Mouse (Mus musculus): Measurements from ENCODE around the gene Vmn2r85. TPM values are rescaled to one million over a fixed set of nuclear protein-coding genes. Genes with fewer than 3 reads are reported as not detected.
"Not testable (repeated sequence)": the region's sequence is repeated elsewhere in the genome, so short reads cannot be mapped to it uniquely, and the experiment has no call there.

Gene Vmn2r85
- not detected in 2 replicates for polyA plus RNA-seq (2015; fragmentation: Nextera tagmentation; extraction: Ambion mirVana)

- H3K9me3 ChIP-seq (replicated peaks; ENCODE audit: control insufficient read depth, low read length); H3K36me3 ChIP-seq (ENCODE audit: control insufficient read depth, insufficient read depth); H3K4me3 ChIP-seq (ENCODE audit: low read length); H3K27me3 ChIP-seq (ENCODE audit: control insufficient read depth, insufficient read depth, low read length); H3K4me1 ChIP-seq (ENCODE audit: control insufficient read depth, insufficient read depth, low read length); H3K27ac ChIP-seq (ENCODE audit: low read length); H3K9ac ChIP-seq (ENCODE audit: low read length); ATAC-seq (replicated peaks; ENCODE audit: extremely low read depth, insufficient read depth, low FRiP score); H3K4me2 ChIP-seq (ENCODE audit: low read depth, low read length): not testable (repeated sequence)
These were observed at the start of gene Vmn2r85 for GRCm38 (mm10) chr10:130429603-130430002. TSS of gene Vmn2r85 (minus strand) at chr10:130429703.

GRCm38 (mm10) chr10:130470311-130470760, 40.8 kb upstream of the Vmn2r85 start:
- 0 out of 2 replicates have a peak, but pooled peaks cover 3% of the 10 kb centered on the region for H3K27me3 ChIP-seq (ENCODE audit: control insufficient read depth, insufficient read depth, low read length)
- no peak overlapping the region for H3K27ac ChIP-seq (ENCODE audit: low read length)
- H3K9me3 ChIP-seq (replicated peaks; ENCODE audit: control insufficient read depth, low read length), result no peaks in the 10 kb centered on the region
- ATAC-seq (replicated peaks; ENCODE audit: extremely low read depth, insufficient read depth, low FRiP score), result peak; percentile 79
- H3K36me3 ChIP-seq (ENCODE audit: control insufficient read depth, insufficient read depth), result no peaks in the 10 kb centered on the region
- WGBS, result 1% methylated on average over 36 of the region's 36 CpGs
- H3K4me1 ChIP-seq (ENCODE audit: control insufficient read depth, insufficient read depth, low read length), result no peaks in the 10 kb centered on the region
- H3K4me2 ChIP-seq (ENCODE audit: low read depth, low read length), result peak overlapping the region; percentile 88
- H3K9ac ChIP-seq (ENCODE audit: low read length), result peak overlapping the region; percentile 69
- H3K4me3 ChIP-seq (ENCODE audit: low read length), result peak overlapping the region; percentile 57

GRCm38 (mm10) chr10:130455950-130456349, 26.4 kb upstream of the Vmn2r85 start, which contains the start of gene Vmn2r86:
TSS of gene Vmn2r86 (minus strand) at chr10:130456050.
- H3K4me1 ChIP-seq (ENCODE audit: control insufficient read depth, insufficient read depth, low read length); ATAC-seq (replicated peaks; ENCODE audit: extremely low read depth, insufficient read depth, low FRiP score); H3K9ac ChIP-seq (ENCODE audit: low read length); H3K27ac ChIP-seq (ENCODE audit: low read length); H3K27me3 ChIP-seq (ENCODE audit: control insufficient read depth, insufficient read depth, low read length); H3K4me2 ChIP-seq (ENCODE audit: low read depth, low read length); H3K4me3 ChIP-seq (ENCODE audit: low read length); H3K9me3 ChIP-seq (replicated peaks; ENCODE audit: control insufficient read depth, low read length); H3K36me3 ChIP-seq (ENCODE audit: control insufficient read depth, insufficient read depth): not testable (repeated sequence)
- WGBS, result 89% methylated on average over 1 of the region's 1 CpGs

- 80% methylated on average over 21 of the region's 21 CpGs for WGBS
- H3K27me3 ChIP-seq (ENCODE audit: control insufficient read depth, insufficient read depth, low read length), result no peaks in the 10 kb centered on the region
- no peak overlapping the region for H3K4me3 ChIP-seq (ENCODE audit: low read length)
- no peak overlapping the region for H3K9ac ChIP-seq (ENCODE audit: low read length)
- H3K4me2 ChIP-seq (ENCODE audit: low read depth, low read length), result no peak overlapping the region
- no peaks in the 10 kb centered on the region for H3K4me1 ChIP-seq (ENCODE audit: control insufficient read depth, insufficient read depth, low read length)
- no peaks in the 10 kb centered on the region for H3K36me3 ChIP-seq (ENCODE audit: control insufficient read depth, insufficient read depth)
- no peak overlapping the region for H3K27ac ChIP-seq (ENCODE audit: low read length)
- ATAC-seq (replicated peaks; ENCODE audit: extremely low read depth, insufficient read depth, low FRiP score), result no peak; the same call in 1 of the 2 replicates
- H3K9me3 ChIP-seq (replicated peaks; ENCODE audit: control insufficient read depth, low read length), result no peaks in the 10 kb centered on the region
These were observed 15.3 kb upstream of the Vmn2r85 start for GRCm38 (mm10) chr10:130444776-130445175.

DNA sequence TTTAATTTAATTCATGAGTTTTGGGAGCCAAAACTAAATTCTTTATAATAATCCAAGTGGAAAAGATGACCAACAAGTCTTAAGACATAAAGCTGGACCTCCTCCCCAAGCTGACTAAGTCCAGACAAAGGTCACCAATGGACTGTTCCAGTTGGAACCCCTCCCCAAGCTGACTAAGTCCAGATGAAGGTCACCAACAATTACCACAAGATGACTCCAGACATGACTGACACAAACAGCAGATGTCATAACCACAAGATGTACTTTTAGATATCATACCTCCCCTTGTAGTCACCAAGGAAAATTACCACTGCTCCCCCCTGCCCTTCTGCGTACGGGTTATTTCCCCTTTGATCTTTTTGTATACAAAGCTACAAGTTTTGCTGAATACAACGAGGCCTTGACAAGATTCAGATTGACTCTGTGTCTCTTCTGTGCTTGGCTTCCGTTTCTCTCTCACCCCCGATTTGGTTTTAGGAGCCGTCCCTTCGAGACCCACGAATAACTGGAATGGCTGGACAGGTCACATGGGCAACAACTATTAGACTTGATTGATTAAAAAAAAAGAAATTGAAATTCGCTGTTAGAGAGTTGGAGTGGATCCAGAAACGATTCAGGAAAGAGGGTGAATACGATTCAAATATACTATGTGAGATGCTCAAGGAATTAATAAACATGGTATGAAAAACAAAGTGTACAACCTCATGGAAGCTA, 4.8 kb upstream of the Vmn2r85 start:
- not testable (repeated sequence) for H3K9me3 ChIP-seq (replicated peaks; ENCODE audit: control insufficient read depth, low read length); H3K4me3 ChIP-seq (ENCODE audit: low read length); H3K4me2 ChIP-seq (ENCODE audit: low read depth, low read length); H3K36me3 ChIP-seq (ENCODE audit: control insufficient read depth, insufficient read depth); ATAC-seq (replicated peaks; ENCODE audit: extremely low read depth, insufficient read depth, low FRiP score); H3K27ac ChIP-seq (ENCODE audit: low read length); H3K27me3 ChIP-seq (ENCODE audit: control insufficient read depth, insufficient read depth, low read length); H3K4me1 ChIP-seq (ENCODE audit: control insufficient read depth, insufficient read depth, low read length); H3K9ac ChIP-seq (ENCODE audit: low read length)
- WGBS, result 72% methylated on average over 11 of the region's 11 CpGs

GRCm38 (mm10) chr10:130422368-130422767, 7.1 kb downstream of the Vmn2r85 start:
- not testable (repeated sequence) for H3K4me3 ChIP-seq (ENCODE audit: low read length); H3K27ac ChIP-seq (ENCODE audit: low read length); H3K9me3 ChIP-seq (replicated peaks; ENCODE audit: control insufficient read depth, low read length); H3K27me3 ChIP-seq (ENCODE audit: control insufficient read depth, insufficient read depth, low read length); ATAC-seq (replicated peaks; ENCODE audit: extremely low read depth, insufficient read depth, low FRiP score); H3K4me2 ChIP-seq (ENCODE audit: low read depth, low read length); H3K36me3 ChIP-seq (ENCODE audit: control insufficient read depth, insufficient read depth); H3K4me1 ChIP-seq (ENCODE audit: control insufficient read depth, insufficient read depth, low read length); H3K9ac ChIP-seq (ENCODE audit: low read length)
- 62% methylated on average over 2 of the region's 2 CpGs for WGBS

DNA sequence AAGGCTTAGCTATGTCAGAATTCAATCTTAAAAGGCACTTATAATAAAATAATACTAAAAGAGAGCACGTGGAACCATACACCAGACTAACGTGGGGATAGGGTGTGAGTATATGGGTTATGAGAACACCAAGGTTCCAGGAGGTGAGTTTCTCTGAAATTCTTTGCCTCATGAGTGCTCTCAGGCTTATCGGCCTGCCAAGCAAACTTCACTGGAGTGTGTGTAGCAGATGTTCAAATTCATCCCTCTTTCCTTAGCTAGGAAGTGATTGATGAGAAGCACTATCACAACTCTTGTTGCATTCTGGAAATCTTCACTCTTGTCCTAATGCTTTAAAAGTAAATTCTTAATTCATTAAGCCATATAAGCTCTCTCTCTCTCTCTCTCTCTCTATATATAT, 9.1 kb downstream of the Vmn2r85 start:
- Histone ChIP-seq H3K9ac (ENCODE audit: low read length) (no peak overlapping the region), H3K36me3 (ENCODE audit: control insufficient read depth, insufficient read depth) (no peaks in the 10 kb centered on the region), H3K9me3 (replicated peaks; ENCODE audit: control insufficient read depth, low read length) (no peaks in the 10 kb centered on the region), H3K4me2 (ENCODE audit: low read depth, low read length) (no peak overlapping the region), H3K27ac (ENCODE audit: low read length) (no peak overlapping the region), H3K4me3 (ENCODE audit: low read length) (no peak overlapping the region), H3K27me3 (ENCODE audit: control insufficient read depth, insufficient read depth, low read length) (no peaks in the 10 kb centered on the region), H3K4me1 (ENCODE audit: control insufficient read depth, insufficient read depth, low read length) (no peaks in the 10 kb centered on the region)
- 78% methylated on average over 3 of the region's 3 CpGs for WGBS
- no peak for ATAC-seq (replicated peaks; ENCODE audit: extremely low read depth, insufficient read depth, low FRiP score)

GRCm38 (mm10) chr10:130419954-130420353, 9.5 kb downstream of the Vmn2r85 start:
- not testable (repeated sequence) for H3K36me3 ChIP-seq (ENCODE audit: control insufficient read depth, insufficient read depth); H3K27ac ChIP-seq (ENCODE audit: low read length); H3K4me2 ChIP-seq (ENCODE audit: low read depth, low read length); H3K4me1 ChIP-seq (ENCODE audit: control insufficient read depth, insufficient read depth, low read length); H3K4me3 ChIP-seq (ENCODE audit: low read length); H3K9ac ChIP-seq (ENCODE audit: low read length); ATAC-seq (replicated peaks; ENCODE audit: extremely low read depth, insufficient read depth, low FRiP score); H3K27me3 ChIP-seq (ENCODE audit: control insufficient read depth, insufficient read depth, low read length); H3K9me3 ChIP-seq (replicated peaks; ENCODE audit: control insufficient read depth, low read length)
- 58% methylated on average over 2 of the region's 2 CpGs for whole genome bisulfite sequencing

DNA sequence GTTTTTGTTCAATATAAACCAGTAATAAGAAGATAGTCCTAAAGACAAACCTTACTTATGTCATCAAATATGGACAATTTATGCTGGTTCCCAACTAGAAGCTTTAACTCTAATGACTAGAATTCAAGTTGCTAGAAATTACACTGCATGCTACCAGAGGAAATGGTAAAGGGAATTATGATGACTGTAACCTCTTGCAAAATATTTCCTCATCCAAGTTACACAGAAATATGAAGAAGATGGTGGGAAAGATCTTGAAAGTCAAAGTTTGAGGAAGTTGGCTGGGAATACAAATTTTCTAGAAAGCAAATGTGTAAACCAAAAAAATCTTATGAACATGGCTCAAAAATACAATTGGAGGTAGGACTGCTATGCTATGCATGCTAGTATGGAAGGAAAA, 13.2 kb downstream of the Vmn2r85 start:
- H3K4me3 ChIP-seq (ENCODE audit: low read length); ATAC-seq (replicated peaks; ENCODE audit: extremely low read depth, insufficient read depth, low FRiP score); H3K4me2 ChIP-seq (ENCODE audit: low read depth, low read length); H3K4me1 ChIP-seq (ENCODE audit: control insufficient read depth, insufficient read depth, low read length); H3K9me3 ChIP-seq (replicated peaks; ENCODE audit: control insufficient read depth, low read length); H3K27me3 ChIP-seq (ENCODE audit: control insufficient read depth, insufficient read depth, low read length); H3K36me3 ChIP-seq (ENCODE audit: control insufficient read depth, insufficient read depth); H3K27ac ChIP-seq (ENCODE audit: low read length); H3K9ac ChIP-seq (ENCODE audit: low read length): not testable (repeated sequence)
